Mouse (Mus musculus) MEL (cell line): ENCODE results near the gene Nfia. TPM values are rescaled to one million over a fixed set of nuclear protein-coding genes. Genes with fewer than 3 reads are reported as not detected.

Source experiments
- DNase-seq: peaks from one replicate; pipeline ENCODE4 v3.0.0; 2011; ENCODE audit warnings: low read depth, low spot score
- H3K27ac ChIP-seq: 2 replicates; pipeline ENCODE4 v1.5.1; 2012; ENCODE audit warnings: low read depth, mild to moderate bottlenecking, control low read depth, low read length, moderate library complexity; ENCODE audit not compliant: control insufficient read depth
- H3K27me3 ChIP-seq, 2 experiments: fragments of 150-350 bp in 1 of 2; sonication (generic) in 1 of 2; 2 replicates each; pipeline ENCODE4 v1.6.1; 2012; ENCODE audit warnings: low read length in 2 of 2, mild to moderate bottlenecking in 2 of 2, improper control_type of control experiment in 1 of 2, moderate library complexity in 1 of 2; ENCODE audit not compliant: insufficient read depth in 2 of 2, control insufficient read depth in 1 of 2
- H3K36me3 ChIP-seq, 2 experiments: 2 replicates each; pipeline ENCODE4 v1.6.1; 2012 to 2014; ENCODE audit warnings: low read length in 2 of 2, improper control_type of control experiment in 1 of 2, inconsistent platforms in 1 of 2, mild to moderate bottlenecking in 1 of 2; ENCODE audit not compliant: insufficient read depth in 2 of 2, control insufficient read depth in 1 of 2
- H3K4me1 ChIP-seq, 2 experiments: fragments of 150-350 bp in 1 of 2; sonication (generic) in 1 of 2; 2 replicates each; pipeline ENCODE4 v1.6.1; 2012; ENCODE audit warnings: low read length in 2 of 2, improper control_type of control experiment in 1 of 2, mild to moderate bottlenecking in 1 of 2; ENCODE audit not compliant: insufficient read depth in 2 of 2, control insufficient read depth in 1 of 2
- H3K4me3 ChIP-seq, 2 experiments: fragments of 150-350 bp in 1 of 2; sonication (generic) in 1 of 2; 2 replicates each; pipeline ENCODE4 v1.5.1; 2012; ENCODE audit warnings: low read depth in 2 of 2, low read length in 2 of 2, mild to moderate bottlenecking in 2 of 2, moderate library complexity in 2 of 2, control low read depth in 1 of 2, improper control_type of control experiment in 1 of 2; ENCODE audit not compliant: control insufficient read depth in 1 of 2, insufficient read depth in 1 of 2
- H3K79me2 ChIP-seq: 2 replicates; pipeline ENCODE4 v1.6.1; 2012; ENCODE audit warnings: mild to moderate bottlenecking, low read length, moderate library complexity; ENCODE audit not compliant: control insufficient read depth, poor library complexity, insufficient read depth
- H3K9ac ChIP-seq: 2 replicates; pipeline ENCODE4 v1.6.1; 2012; ENCODE audit warnings: low read depth, mild to moderate bottlenecking, control low read depth, low read length, moderate library complexity; ENCODE audit not compliant: control insufficient read depth, poor library complexity, severe bottlenecking
- H3K9me3 ChIP-seq: fragments of 150-350 bp; sonication (generic); replicated peaks from 2 replicates; pipeline ENCODE4 v1.6.1; 2012; ENCODE audit warnings: mild to moderate bottlenecking, low read length, improper control_type of control experiment, moderate library complexity; ENCODE audit not compliant: insufficient read depth
- CHD1 ChIP-seq: IDR thresholded peaks from 2 replicates; pipeline ENCODE4 v1.6.1; 2012; ENCODE audit warnings: low read depth, mild to moderate bottlenecking, inconsistent platforms, low read length, improper control_type of control experiment
- CTCF ChIP-seq, 3 experiments: IDR thresholded peaks in 2 of 3; conservative IDR thresholded peaks in 1 of 3; 2 replicates each; pipeline ENCODE4 v1.5.1; 2011 to 2012; ENCODE audit warnings: low read length in 3 of 3, low read depth in 2 of 3, mild to moderate bottlenecking in 2 of 3, improper control_type of control experiment in 1 of 3, inconsistent platforms in 1 of 3, mixed read lengths in 1 of 3, moderate library complexity in 1 of 3; ENCODE audit not compliant: control insufficient read depth in 1 of 3, insufficient read depth in 1 of 3, poor library complexity in 1 of 3, severe bottlenecking in 1 of 3
- ELF1 ChIP-seq: IDR thresholded peaks from 2 replicates; pipeline ENCODE4 v1.6.1; 2014; ENCODE audit warnings: low read depth, mild to moderate bottlenecking, inconsistent platforms, low read length, improper control_type of control experiment, moderate library complexity
- GATA1 ChIP-seq: IDR thresholded peaks from 2 replicates; pipeline ENCODE4 v1.6.1; 2011; ENCODE audit warnings: low read depth, low read length, improper control_type of control experiment
- HCFC1 ChIP-seq: IDR thresholded peaks from 2 replicates; pipeline ENCODE4 v1.6.1; 2012; ENCODE audit warnings: low read depth, mild to moderate bottlenecking, inconsistent platforms, low read length, improper control_type of control experiment, moderate library complexity
- KAT2A ChIP-seq: conservative IDR thresholded peaks from 2 replicates; pipeline ENCODE4 v1.6.1; 2012; ENCODE audit warnings: low read depth, low read length, improper control_type of control experiment, inconsistent platforms
- MAX ChIP-seq: IDR thresholded peaks from 2 replicates; pipeline ENCODE4 v1.6.1; 2011; ENCODE audit warnings: low read length, improper control_type of control experiment
- MEF2A ChIP-seq: IDR thresholded peaks from 2 replicates; pipeline ENCODE4 v1.6.1; 2014; ENCODE audit warnings: low read depth, mild to moderate bottlenecking, inconsistent platforms, low read length, improper control_type of control experiment; ENCODE audit not compliant: poor library complexity, insufficient replicate concordance, severe bottlenecking; ENCODE audit errors: extremely low read depth
- MXI1 ChIP-seq: IDR thresholded peaks from 2 replicates; pipeline ENCODE4 v1.6.1; 2011; ENCODE audit warnings: mild to moderate bottlenecking, low read depth, low read length, improper control_type of control experiment
- MYC ChIP-seq: IDR thresholded peaks from 2 replicates; pipeline ENCODE4 v1.6.1; 2011; ENCODE audit warnings: low read depth, mild to moderate bottlenecking, low read length, improper control_type of control experiment, moderate library complexity
- NELFE ChIP-seq: IDR thresholded peaks from 2 replicates; pipeline ENCODE4 v1.6.1; 2011; ENCODE audit warnings: low read depth, low read length, improper control_type of control experiment
- NRF1 ChIP-seq: IDR thresholded peaks from 2 replicates; pipeline ENCODE4 v1.6.1; 2014; ENCODE audit warnings: low read depth, mild to moderate bottlenecking, inconsistent platforms, low read length, improper control_type of control experiment, moderate library complexity; ENCODE audit not compliant: poor library complexity, insufficient read depth, severe bottlenecking
- POLR2A ChIP-seq, 2 experiments: IDR thresholded peaks; 2 replicates each; pipeline ENCODE4 v1.6.1; 2011 to 2012; ENCODE audit warnings: low read length in 2 of 2, mild to moderate bottlenecking in 2 of 2, control low read depth in 1 of 2, improper control_type of control experiment in 1 of 2, low read depth in 1 of 2, moderate library complexity in 1 of 2; ENCODE audit not compliant: control insufficient read depth in 1 of 2, insufficient read depth in 1 of 2, poor library complexity in 1 of 2
- POLR2AphosphoS5 ChIP-seq: IDR thresholded peaks from 2 replicates; pipeline ENCODE4 v1.6.1; 2012; ENCODE audit warnings: low read depth, borderline replicate concordance, mild to moderate bottlenecking, inconsistent platforms, low read length, moderate library complexity, mixed read lengths
- RAD21 ChIP-seq: IDR thresholded peaks from 2 replicates; pipeline ENCODE4 v1.6.1; 2011; ENCODE audit warnings: mild to moderate bottlenecking, low read depth, low read length, improper control_type of control experiment
- SIN3A ChIP-seq: IDR thresholded peaks from 2 replicates; pipeline ENCODE4 v1.6.1; 2012; ENCODE audit warnings: low read length, improper control_type of control experiment, inconsistent platforms
- TAL1 ChIP-seq: IDR thresholded peaks from 2 replicates; pipeline ENCODE4 v1.6.1; 2012; ENCODE audit warnings: mild to moderate bottlenecking, inconsistent platforms, low read length, moderate library complexity, mixed read lengths
- TBP ChIP-seq: IDR thresholded peaks from 2 replicates; pipeline ENCODE4 v1.8.0; 2011; ENCODE audit warnings: low read depth, low read length, improper control_type of control experiment
- UBTF ChIP-seq: IDR thresholded peaks from 2 replicates; pipeline ENCODE4 v1.6.1; 2012; ENCODE audit warnings: low read depth, mild to moderate bottlenecking, inconsistent platforms, low read length, improper control_type of control experiment, moderate library complexity, borderline replicate concordance; ENCODE audit not compliant: insufficient read depth
- USF1 ChIP-seq: IDR thresholded peaks from 2 replicates; pipeline ENCODE4 v1.6.1; 2014; ENCODE audit warnings: low read depth, mild to moderate bottlenecking, inconsistent platforms, low read length, improper control_type of control experiment, moderate library complexity
- USF2 ChIP-seq, 2 experiments: IDR thresholded peaks; 2 replicates each; pipeline ENCODE4 v1.6.1; 2011 to 2012; ENCODE audit warnings: improper control_type of control experiment in 2 of 2, low read length in 2 of 2, borderline replicate concordance in 1 of 2, inconsistent platforms in 1 of 2, low read depth in 1 of 2, mild to moderate bottlenecking in 1 of 2; ENCODE audit not compliant: insufficient read depth in 1 of 2
- ZMIZ1 ChIP-seq: IDR thresholded peaks from 2 replicates; pipeline ENCODE4 v1.6.1; 2012; ENCODE audit warnings: low read depth, mild to moderate bottlenecking, inconsistent platforms, low read length, improper control_type of control experiment, moderate library complexity
- polyA plus RNA-seq, 2 experiments: library from polyadenylated mRNA; stranded (reverse) in 1 of 2; unstranded in 1 of 2; fragments of >175 nt in 1 of 2; fragments of >200 nt in 1 of 2; gene quantifications; 2 replicates each; pipeline versions ENCODE4 v1.2.1 to v1.2.4; 2012; ENCODE audit warnings: low replicate concordance in 2 of 2, low read depth in 1 of 2; ENCODE audit not compliant: insufficient read length in 2 of 2, insufficient read depth in 1 of 2, missing spikeins in 1 of 2
- total RNA-seq: library from RNA; depleted of rRNA; stranded (reverse); fragments of 300-350 nt; gene quantifications from 2 replicates; pipeline ENCODE4 v1.2.3, GENCODE M21; 2012

The Nfia gene
- total and polyA plus RNA-seq, 3 experiments = 10.2 to 20.5 (median 13.4) TPM

- Histone ChIP-seq H3K79me2 (peaks cover 60% of the 10 kb centered on the region), H3K4me3 (no peak overlapping the region), H3K9ac (no peak overlapping the region), H3K27me3 (no peaks in the 10 kb centered on the region), H3K27ac (peak overlapping the region; percentile 41; the same call in 1 of the 2 replicates), H3K4me1 (peaks cover 33 to 44% of the 10 kb centered on the region in 2 experiments), H3K9me3 (no peaks in the 10 kb centered on the region), H3K36me3 (peaks cover 11 to 74% of the 10 kb centered on the region in 2 experiments)
- DNase-seq = no peak
- TF ChIP-seq ELF1 (no peak), CTCF (IDR thresholded peaks at IDR 0.05 in 2 of 3, conservative IDR thresholded peaks at IDR 0.05 in 1 of 3; ENCODE audit: control insufficient read depth in 1 of 3, insufficient read depth in 1 of 3, low read depth in 2 of 3, low read length in 3 of 3, poor library complexity in 1 of 3, severe bottlenecking in 1 of 3) (no peak), USF2 (IDR thresholded peaks at IDR 0.05; ENCODE audit: borderline replicate concordance in 1 of 2, insufficient read depth in 1 of 2, low read depth in 1 of 2, low read length in 2 of 2) (no peak), MEF2A (no peak), GATA1 (no peak), UBTF (no peak), RAD21 (no peak), KAT2A (no peak), NRF1 (no peak), TAL1 (no peak), HCFC1 (no peak), NELFE (no peak), POLR2AphosphoS5 (no peak), TBP (no peak), ZMIZ1 (no peak), CHD1 (no peak), SIN3A (no peak)
These were observed 56.0 kb downstream of the Nfia start for GRCm38 (mm10) chr4:97828579-97828978.

DNA sequence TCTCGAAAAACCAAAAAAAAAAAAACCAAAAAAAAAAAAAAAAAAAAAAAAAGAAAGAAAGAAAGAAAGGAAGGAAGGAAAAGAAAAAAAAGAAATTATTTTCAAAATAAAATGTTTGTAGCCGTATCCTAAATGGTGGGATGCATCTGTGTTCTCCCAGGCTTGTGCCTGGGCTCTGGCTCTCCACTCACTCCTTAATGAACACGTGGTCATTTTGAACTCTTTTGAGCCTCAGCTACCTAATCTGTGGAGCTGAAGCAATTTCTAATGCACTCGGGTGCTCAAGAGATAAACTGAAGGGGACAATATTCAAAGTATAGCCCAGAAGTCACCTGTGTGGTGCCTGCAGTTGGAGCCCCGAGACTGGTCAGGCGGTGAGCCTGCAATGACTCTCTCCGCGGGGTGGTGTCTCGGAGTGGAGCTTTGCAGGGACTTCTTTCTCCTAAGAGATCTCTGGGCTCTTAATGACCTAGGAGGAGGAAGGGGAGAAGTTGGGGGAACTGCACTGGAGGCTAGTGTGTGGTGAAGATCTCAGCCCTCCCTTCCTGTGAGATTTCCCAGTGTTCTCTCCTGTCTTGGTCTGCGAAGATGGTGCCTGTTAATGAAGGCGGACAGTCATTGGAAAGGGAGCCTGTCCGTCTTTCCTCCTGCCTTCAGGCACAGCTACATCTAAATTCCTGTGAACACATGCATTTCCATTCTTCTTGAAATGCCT is 57.0 kb downstream of the Nfia start:
- H3K4me1 ChIP-seq = peaks cover 33 to 38% of the 10 kb centered on the region in 2 experiments
- H3K79me2 ChIP-seq = peaks cover 61% of the 10 kb centered on the region
- peaks cover 8 to 78% of the 10 kb centered on the region in 2 experiments for H3K36me3 ChIP-seq
- no peaks in the 10 kb centered on the region for H3K27me3 ChIP-seq
- DNase-seq = peak; percentile 78
- peak overlapping the region; percentile 58 for H3K9ac ChIP-seq
- peak overlapping the region in 1 of 2 experiments; percentile 50; a peak in 3 of 4 replicates for H3K4me3 ChIP-seq
- TF ChIP-seq NRF1 (no peak), MXI1 (0 out of 2 replicates have a peak, but pooled peaks have one; percentile 65), UBTF (0 out of 2 replicates have a peak, but pooled peaks have one; percentile 19), POLR2A (IDR thresholded peaks at IDR 0.05; ENCODE audit: control insufficient read depth in 1 of 2, insufficient read depth in 1 of 2, low read depth in 1 of 2, low read length in 2 of 2, poor library complexity in 1 of 2) (peak; percentile 31 to 39; a peak in 1 of 4 replicates), MYC (peak; percentile 47; the same call in 1 of the 2 replicates), NELFE (no peak), MAX (peak; percentile 82), USF1 (peak; percentile 78), RAD21 (no peak)
- no peaks in the 10 kb centered on the region for H3K9me3 ChIP-seq
- H3K27ac ChIP-seq = peak overlapping the region; percentile 97
